Comparison of ENCODE assay signal across 28 mouse cellular contexts in the genomic region with DNA sequence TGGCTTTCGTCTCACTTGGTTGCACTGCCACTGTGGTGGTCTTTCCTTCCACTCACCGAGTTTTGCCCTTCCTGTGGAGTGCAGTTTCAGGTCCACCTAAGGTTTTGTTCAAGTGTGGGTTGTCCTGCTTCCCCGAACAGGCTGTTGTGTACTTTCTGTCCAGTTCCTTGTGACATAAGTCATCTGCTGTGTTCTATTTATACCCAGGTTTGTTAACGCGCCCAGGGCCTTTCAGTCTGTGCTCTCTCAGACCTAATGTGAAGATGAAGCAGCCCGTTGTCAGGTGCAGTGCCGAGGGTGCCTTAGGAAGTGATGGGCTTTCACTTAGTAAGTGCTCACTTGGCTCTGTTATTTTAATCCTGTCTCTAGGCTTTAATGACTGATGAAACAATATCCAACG. TPM values are rescaled to one million over a fixed set of nuclear protein-coding genes. Genes with fewer than 3 reads are reported as not detected.
A peak's percentile ranks its signal among the peaks of the same experiment; 100 is the strongest.
DNase-seq lines count a peak whose midpoint lies in the region; ATAC-seq and TF ChIP-seq lines count a peak whose summit lies in the region.
"Had no signal": no experiment of that assay in that cellular context is flagged by ENCODE, and none has a peak within 500 bp of the region (broad histone marks: within the 10 kb centered on the region; RNA-seq: fewer than 3 reads in every experiment).

No protein-coding gene starts in this region.

- peak; percentile 23 to 37 for DNase-seq in gastrocnemius, adult 8-10 months (ENCODE audit: low spot score in 2 of 2)
- no peak for DNase-seq in gastrocnemius, postnatal 36 days
- DNase-seq in heart, adult 2 months = peak; percentile 36 to 44
- no peak for DNase-seq in heart, postnatal 4 days
- peak; percentile 21 for DNase-seq in midbrain, embryonic 11.5 days (ENCODE audit: low spot score, missing footprints)
- no peak for DNase-seq in midbrain, postnatal 0 days (ENCODE audit: low spot score)
- DNase-seq: adrenal gland, adult 2 months; adrenal gland, postnatal 14 days; cerebellum, adult 11-12 months; cerebellum, adult 8-10 months; cerebellum, postnatal 10 days; cerebellum, postnatal 36 days; embryo, embryonic 11 days; kidney, adult 18-20 months; kidney, adult 9 months had no signal

- H3K79me2 ChIP-seq in heart, adult 2 months (replicated peaks; ENCODE audit: control insufficient read depth, insufficient read depth, low read length) = 0 out of 2 replicates have a peak, but pooled peaks cover 1% of the 10 kb centered on the region

- intact Hi-C loops in gastrocnemius, postnatal 36 days (cut with DNase I) = no loop called here
- intact Hi-C loops in heart, adult 2 months (cut with DNase I) = no loop called here

- ATAC-seq in midbrain, embryonic 11.5 days (ENCODE audit: low FRiP score) = no peak
- ATAC-seq in midbrain, postnatal 0 days (ENCODE audit: low FRiP score) = no peak
- ATAC-seq in kidney, embryonic 14.5 days (ENCODE audit: low FRiP score, low TSS enrichment) = no peak
- ATAC-seq: CD4-positive, CD25-positive, alpha-beta regulatory T cell, adult 4 months; forebrain, embryonic 15.5 days; hindbrain, postnatal 0 days; inflammation-experienced regulatory T-cells, adult 6 months; intestine, embryonic 16.5 days had no signal

- no peaks in the 10 kb centered on the region for H3K27me3 ChIP-seq in heart, adult 2 months (ENCODE audit: control insufficient read depth, insufficient read depth, low read length)
- no peaks in the 10 kb centered on the region for H3K27me3 ChIP-seq in midbrain, embryonic 11.5 days (ENCODE audit: control insufficient read depth, insufficient read depth, low read length)
- no peaks in the 10 kb centered on the region for H3K27me3 ChIP-seq in midbrain, postnatal 0 days (ENCODE audit: insufficient read depth, low read length)
- no peaks in the 10 kb centered on the region for H3K27me3 ChIP-seq in kidney, embryonic 14.5 days (ENCODE audit: control insufficient read depth, insufficient read depth, low read length)
- H3K27me3 ChIP-seq: embryonic facial prominence, embryonic 13.5 days; forebrain, embryonic 12.5 days; forebrain, embryonic 15.5 days; heart, embryonic 12.5 days; heart, embryonic 15.5 days had no signal

- H3K4me3 ChIP-seq in heart, adult 2 months = peak overlapping the region; percentile 7; the same call in 1 of the 2 replicates
- H3K4me3 ChIP-seq in midbrain, embryonic 11.5 days (ENCODE audit: low read depth, low read length) = no peak overlapping the region
- no peak overlapping the region for H3K4me3 ChIP-seq in midbrain, postnatal 0 days (ENCODE audit: low read depth, low read length)
- no peak overlapping the region for H3K4me3 ChIP-seq in kidney, embryonic 14.5 days (ENCODE audit: low read length)
- H3K4me3 ChIP-seq: embryonic facial prominence, embryonic 10.5 days; embryonic facial prominence, embryonic 13.5 days; erythroblast, embryonic 14.5 days; forebrain, embryonic 12.5 days; forebrain, embryonic 15.5 days; heart, embryonic 12.5 days; heart, embryonic 15.5 days had no signal

- no peak for TF ChIP-seq CTCF in heart, adult 2 months (IDR thresholded peaks at IDR 0.05)
- TF ChIP-seq CTCF in midbrain, postnatal 0 days (IDR thresholded peaks at IDR 0.05) = no peak

- no peaks in the 10 kb centered on the region for H3K9me3 ChIP-seq in midbrain, embryonic 11.5 days (ENCODE audit: control insufficient read depth, low read length)
- H3K9me3 ChIP-seq in midbrain, postnatal 0 days (ENCODE audit: low read length) = no peaks in the 10 kb centered on the region
- H3K9me3 ChIP-seq in kidney, embryonic 14.5 days (ENCODE audit: control insufficient read depth, low read length) = no peaks in the 10 kb centered on the region
- H3K9me3 ChIP-seq: embryonic facial prominence, embryonic 10.5 days; embryonic facial prominence, embryonic 13.5 days; forebrain, embryonic 12.5 days; forebrain, embryonic 15.5 days; heart, embryonic 12.5 days; heart, embryonic 15.5 days had no signal

- peak overlapping the region; percentile 83 for H3K27ac ChIP-seq in heart, adult 2 months
- no peak overlapping the region for H3K27ac ChIP-seq in midbrain, embryonic 11.5 days (ENCODE audit: low read depth, low read length)
- no peak overlapping the region for H3K27ac ChIP-seq in midbrain, postnatal 0 days (ENCODE audit: low read depth, low read length)
- no peak overlapping the region for H3K27ac ChIP-seq in kidney, embryonic 14.5 days (ENCODE audit: low read depth, low read length)
- H3K27ac ChIP-seq: embryonic facial prominence, embryonic 10.5 days; embryonic facial prominence, embryonic 13.5 days; forebrain, embryonic 12.5 days; forebrain, embryonic 15.5 days; heart, embryonic 15.5 days; hindbrain, embryonic 14.5 days; hindbrain, postnatal 0 days had no signal

- peak overlapping the region; percentile 26; the same call in 1 of the 2 replicates for H3K9ac ChIP-seq in heart, adult 2 months (ENCODE audit: low read depth, low read length)
- no peak overlapping the region for H3K9ac ChIP-seq in midbrain, embryonic 11.5 days (ENCODE audit: low read length)
- no peak overlapping the region for H3K9ac ChIP-seq in midbrain, postnatal 0 days (replicated peaks; ENCODE audit: low read length, poor library complexity, severe bottlenecking)
- H3K9ac ChIP-seq in kidney, embryonic 14.5 days (ENCODE audit: low read depth, low read length) = no peak overlapping the region
- H3K9ac ChIP-seq: embryonic facial prominence, embryonic 13.5 days; forebrain, embryonic 12.5 days; forebrain, embryonic 15.5 days; heart, embryonic 12.5 days; heart, embryonic 15.5 days; hindbrain, embryonic 14.5 days had no signal

- WGBS in heart, adult 2 months = 56% methylated on average over 8 of the region's 8 CpGs
- 92% methylated on average over 8 of the region's 8 CpGs for WGBS in midbrain, embryonic 11.5 days
- 91% methylated on average over 8 of the region's 8 CpGs for WGBS in midbrain, postnatal 0 days
- 86% methylated on average over 8 of the region's 8 CpGs for WGBS in kidney, embryonic 14.5 days

- TF ChIP-seq POLR2A in heart, adult 2 months (IDR thresholded peaks at IDR 0.05; ENCODE audit: insufficient read depth, low read depth, low read length) = peak; percentile 71

- H3K36me3 ChIP-seq in heart, adult 2 months (ENCODE audit: control insufficient read depth, insufficient read depth, low read length) = peaks cover 6% of the 10 kb centered on the region
- peaks cover 39% of the 10 kb centered on the region for H3K36me3 ChIP-seq in midbrain, embryonic 11.5 days (ENCODE audit: control insufficient read depth, insufficient read depth, low read length)
- peaks cover 61% of the 10 kb centered on the region for H3K36me3 ChIP-seq in midbrain, postnatal 0 days (ENCODE audit: insufficient read depth, low read length)
- H3K36me3 ChIP-seq in kidney, embryonic 14.5 days (ENCODE audit: control insufficient read depth, insufficient read depth, low read length) = peaks cover 84% of the 10 kb centered on the region

- peak; percentile 84 for TF ChIP-seq EP300 in heart, adult 2 months (IDR thresholded peaks at IDR 0.05; ENCODE audit: insufficient read depth, low read depth, low read length)

- no peaks in the 10 kb centered on the region for H3K4me1 ChIP-seq in heart, adult 2 months (ENCODE audit: control insufficient read depth, insufficient read depth, low read length)
- H3K4me1 ChIP-seq in midbrain, embryonic 11.5 days (ENCODE audit: control insufficient read depth, insufficient read depth, low read length) = no peaks in the 10 kb centered on the region
- no peaks in the 10 kb centered on the region for H3K4me1 ChIP-seq in midbrain, postnatal 0 days (ENCODE audit: insufficient read depth, low read length)
- H3K4me1 ChIP-seq in kidney, embryonic 14.5 days (ENCODE audit: control insufficient read depth, insufficient read depth, low read length) = no peaks in the 10 kb centered on the region
- H3K4me1 ChIP-seq: embryonic facial prominence, embryonic 10.5 days; embryonic facial prominence, embryonic 13.5 days; forebrain, embryonic 12.5 days; forebrain, embryonic 15.5 days; heart, embryonic 12.5 days; heart, embryonic 15.5 days had no signal

- no peak overlapping the region for H3K4me2 ChIP-seq in midbrain, embryonic 11.5 days
- no peak overlapping the region for H3K4me2 ChIP-seq in midbrain, postnatal 0 days (ENCODE audit: low read depth, low read length, poor library complexity, severe bottlenecking)
- no peak overlapping the region for H3K4me2 ChIP-seq in kidney, embryonic 14.5 days (replicated peaks; ENCODE audit: low read depth, low read length)
- H3K4me2 ChIP-seq: embryonic facial prominence, embryonic 13.5 days; forebrain, embryonic 12.5 days; forebrain, embryonic 15.5 days; heart, embryonic 12.5 days; heart, embryonic 15.5 days; hindbrain, embryonic 14.5 days had no signal

RNA-seq across cellular contexts. Expression of a gene that starts 5.9 kb away (rescaled TPM):
- 10 to 100 TPM; 12.6 to 16.1 (median 14.5) TPM for total RNA-seq in gastrocnemius, adult 8-10 months (2022)
- total RNA-seq in gastrocnemius, postnatal 36 days (2021) = 10 to 100 TPM in 1 of 2 experiments, 1 to 10 TPM in 1; 10.0 to 10.7 TPM
- 10 to 100 TPM; 20.2 to 22.3 TPM for total RNA-seq in heart, adult 2 months (2021)
- 24.8 and 27.2 TPM in 2 replicates for polyA plus RNA-seq in heart, adult 2 months (2012; rRNA removed)
- 10 to 100 TPM; 21.0 to 22.6 TPM for total RNA-seq in heart, postnatal 4 days (2021)
- polyA plus RNA-seq in midbrain, embryonic 11.5 days (2014; fragmentation: Nextera tagmentation; extraction: Ambion mirVana) = 24.5 and 27.9 TPM in 2 replicates
- total RNA-seq in midbrain, postnatal 0 days (2014; rRNA removed) = 59.9 and 76.1 TPM in 2 replicates
- polyA plus RNA-seq in midbrain, postnatal 0 days (2015; fragmentation: Nextera tagmentation; extraction: Ambion mirVana) = 28.5 and 28.8 TPM in 2 replicates
- 28.8 and 40.3 TPM in 2 replicates for polyA plus RNA-seq in kidney, embryonic 14.5 days (2014; fragmentation: Nextera tagmentation; extraction: Ambion mirVana)

RNA-seq across cellular contexts. Expression of a gene that starts 9.3 kb away (rescaled TPM):
- 100 to 1,000 TPM; 119 to 156 (median 128) TPM for total RNA-seq in gastrocnemius, adult 8-10 months (2022)
- total RNA-seq in gastrocnemius, postnatal 36 days (2021) = 100 to 1,000 TPM; 102 to 112 TPM
- total RNA-seq in heart, adult 2 months (2021) = 100 to 1,000 TPM; 166 to 197 TPM
- 82.7 and 134 TPM in 2 replicates for polyA plus RNA-seq in heart, adult 2 months (2012; rRNA removed)
- total RNA-seq in heart, postnatal 4 days (2021) = 100 to 1,000 TPM; 151 to 153 TPM
- polyA plus RNA-seq in midbrain, embryonic 11.5 days (2014; fragmentation: Nextera tagmentation; extraction: Ambion mirVana) = 245 and 255 TPM in 2 replicates
- total RNA-seq in midbrain, postnatal 0 days (2014; rRNA removed) = 141 and 167 TPM in 2 replicates
- polyA plus RNA-seq in midbrain, postnatal 0 days (2015; fragmentation: Nextera tagmentation; extraction: Ambion mirVana) = 192 and 197 TPM in 2 replicates
- polyA plus RNA-seq in kidney, embryonic 14.5 days (2014; fragmentation: Nextera tagmentation; extraction: Ambion mirVana) = 161 and 246 TPM in 2 replicates

RNA-seq across cellular contexts. Expression of a gene that starts 25.7 kb away (rescaled TPM):
- 10 to 100 TPM; 11.7 to 13.7 (median 12.5) TPM for total RNA-seq in gastrocnemius, adult 8-10 months (2022)
- 10 to 100 TPM; 12.5 to 17.2 TPM for total RNA-seq in gastrocnemius, postnatal 36 days (2021)
- total RNA-seq in heart, adult 2 months (2021) = 10 to 100 TPM; 24.6 to 28.9 TPM
- polyA plus RNA-seq in heart, adult 2 months (2012; rRNA removed) = 32.9 and 39.5 TPM in 2 replicates
- total RNA-seq in heart, postnatal 4 days (2021) = 10 to 100 TPM; 33.3 to 35.5 TPM
- 4.9 and 6.3 TPM in 2 replicates for polyA plus RNA-seq in midbrain, embryonic 11.5 days (2014; fragmentation: Nextera tagmentation; extraction: Ambion mirVana)
- total RNA-seq in midbrain, postnatal 0 days (2014; rRNA removed) = 21.4 and 27.4 TPM in 2 replicates
- 18.6 and 19.2 TPM in 2 replicates for polyA plus RNA-seq in midbrain, postnatal 0 days (2015; fragmentation: Nextera tagmentation; extraction: Ambion mirVana)
- polyA plus RNA-seq in kidney, embryonic 14.5 days (2014; fragmentation: Nextera tagmentation; extraction: Ambion mirVana) = 10.1 and 15.1 TPM in 2 replicates

RNA-seq across cellular contexts. Expression of a gene that starts 41.1 kb away (rescaled TPM):
- 10 to 100 TPM; 52.1 to 64.3 (median 60.7) TPM for total RNA-seq in gastrocnemius, adult 8-10 months (2022)
- 10 to 100 TPM; 48.9 to 54.0 TPM for total RNA-seq in gastrocnemius, postnatal 36 days (2021)
- total RNA-seq in heart, adult 2 months (2021) = 10 to 100 TPM; 66.3 to 66.8 TPM
- polyA plus RNA-seq in heart, adult 2 months (2012; rRNA removed) = 33.9 and 41.2 TPM in 2 replicates
- 10 to 100 TPM; 55.2 to 61.6 TPM for total RNA-seq in heart, postnatal 4 days (2021)
- 323 and 335 TPM in 2 replicates for polyA plus RNA-seq in midbrain, embryonic 11.5 days (2014; fragmentation: Nextera tagmentation; extraction: Ambion mirVana)
- 88.8 and 111 TPM in 2 replicates for total RNA-seq in midbrain, postnatal 0 days (2014; rRNA removed)
- polyA plus RNA-seq in midbrain, postnatal 0 days (2015; fragmentation: Nextera tagmentation; extraction: Ambion mirVana) = 172 and 184 TPM in 2 replicates
- polyA plus RNA-seq in kidney, embryonic 14.5 days (2014; fragmentation: Nextera tagmentation; extraction: Ambion mirVana) = 205 and 217 TPM in 2 replicates

Comparison
In these comparisons a context has a peak if more than half of its experiments do, and no peak if none do; other contexts are left out.
1. DNase-seq: peak in gastrocnemius, adult 8-10 months (2 of 2), heart, adult 2 months (2 of 2) and midbrain, embryonic 11.5 days (single experiment); none in gastrocnemius, postnatal 36 days (0 of 2), heart, postnatal 4 days (single experiment) and midbrain, postnatal 0 days (single experiment).